Mouse (Mus musculus) small intestine, adult 2 months (tissue): Measurements from ENCODE around the gene Omg.

Source experiments
- CTCF ChIP-seq: fragments of 200-500 bp; IDR thresholded peaks from 2 replicates; pipeline ENCODE4 v1.5.1; 2012; ENCODE audit warnings: low read depth, mild to moderate bottlenecking, control low read depth, inconsistent platforms, low read length, moderate library complexity, mixed read lengths; ENCODE audit not compliant: insufficient replicate concordance, insufficient read length; ENCODE audit errors: extremely low read depth
- POLR2A ChIP-seq: fragments of 200-500 bp; IDR thresholded peaks from 2 replicates; pipeline ENCODE4 v1.6.1; 2012; ENCODE audit warnings: low read depth, mild to moderate bottlenecking, control low read depth, inconsistent platforms, low read length, moderate library complexity

- TF ChIP-seq POLR2A (no peak), CTCF (no peak)
Observed at GRCm38 (mm10) chr11:79460756-79461450, 43.0 kb downstream of the Omg start.
